Mouse (Mus musculus) midbrain, embryonic 12.5 days (tissue): Measurements from ENCODE around the gene Selenom. TPM values are rescaled to one million over a fixed set of nuclear protein-coding genes. Genes with fewer than 3 reads are reported as not detected.
A peak's percentile ranks its signal among the peaks of the same experiment; 100 is the strongest.

Experiments used
- ATAC-seq: fragments of 200-750 bp; cut with Nextera tagmentation; 2 replicates; pipeline ENCODE4 v1.8.0; 2017; ENCODE audit warnings: low read depth, moderate TSS enrichment, moderate library complexity; ENCODE audit not compliant: low FRiP score
- H3K27ac ChIP-seq: fragments of 300-500 bp; sonication (generic); replicated peaks from 2 replicates; pipeline ENCODE4 v1.5.1; 2016; ENCODE audit warnings: mild to moderate bottlenecking
- H3K27me3 ChIP-seq: fragments of 300-500 bp; sonication (generic); 2 replicates; pipeline ENCODE4 v1.6.1; 2016; ENCODE audit warnings: mild to moderate bottlenecking
- H3K36me3 ChIP-seq: fragments of 300-500 bp; sonication (generic); 2 replicates; pipeline ENCODE4 v1.6.1; 2016
- H3K4me1 ChIP-seq: fragments of 300-500 bp; sonication (generic); 2 replicates; pipeline ENCODE4 v1.6.1; 2016
- H3K4me2 ChIP-seq: fragments of 300-500 bp; sonication (generic); replicated peaks from 2 replicates; pipeline ENCODE4 v1.6.1; 2016; ENCODE audit warnings: mild to moderate bottlenecking, moderate library complexity
- H3K4me3 ChIP-seq: fragments of 300-500 bp; sonication (generic); 2 replicates; pipeline ENCODE4 v1.5.1; 2016; ENCODE audit warnings: mild to moderate bottlenecking
- H3K9ac ChIP-seq: fragments of 300-500 bp; sonication (generic); replicated peaks from 2 replicates; pipeline ENCODE4 v1.6.1; 2016; ENCODE audit warnings: mild to moderate bottlenecking, moderate library complexity
- H3K9me3 ChIP-seq: fragments of 300-500 bp; sonication (generic); 2 replicates; pipeline ENCODE4 v1.6.1; 2016; ENCODE audit warnings: mild to moderate bottlenecking
- WGBS: fragments of 180-500 bp; shearing (Covaris S2); methylation state at CpG from one replicate; pipeline ENCODE4 v1.1.7; 2016; 5-methylcytosine and 5-hydroxymethylcytosine counted together
- polyA plus RNA-seq: library from polyadenylated mRNA; unstranded; fragments of >200 nt; fragmentation: Nextera tagmentation; extraction: Ambion mirVana; gene quantifications from 2 replicates; pipeline ENCODE4 v1.2.1, GENCODE M21; 2016

The Selenom gene
- polyA plus RNA-seq, 1 experiment from 2014 or later: 69.3 TPM

DNA sequence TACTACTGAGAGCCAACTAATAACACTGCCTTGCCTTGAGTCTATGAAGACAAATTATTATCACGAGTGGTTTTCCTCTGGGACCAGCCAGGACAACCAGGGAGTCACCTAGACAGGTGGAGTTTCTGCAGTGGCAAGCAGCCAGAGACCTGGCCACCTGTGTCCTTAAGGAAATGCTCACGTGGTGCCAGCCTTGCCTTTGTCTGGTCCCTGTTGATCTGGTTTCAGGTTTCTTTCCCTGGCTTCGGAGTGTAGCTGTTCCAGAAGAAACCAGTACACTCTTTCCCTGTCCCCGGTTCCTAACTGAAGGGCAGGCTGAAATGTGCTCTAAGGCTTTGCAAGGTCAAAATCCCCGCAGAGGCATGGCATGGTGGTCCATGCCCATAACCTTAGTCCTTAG is 17.7 kb upstream of the Selenom start:
- Histone ChIP-seq H3K9ac (no peak overlapping the region), H3K9me3 (no peaks in the 10 kb centered on the region), H3K4me2 (no peak overlapping the region), H3K27ac (no peak overlapping the region), H3K4me3 (no peak overlapping the region), H3K4me1 (no peaks in the 10 kb centered on the region), H3K36me3 (no peaks in the 10 kb centered on the region), H3K27me3 (no peaks in the 10 kb centered on the region)
- ATAC-seq: no peak
- WGBS: 66% methylated on average over 5 of the region's 5 CpGs

DNA sequence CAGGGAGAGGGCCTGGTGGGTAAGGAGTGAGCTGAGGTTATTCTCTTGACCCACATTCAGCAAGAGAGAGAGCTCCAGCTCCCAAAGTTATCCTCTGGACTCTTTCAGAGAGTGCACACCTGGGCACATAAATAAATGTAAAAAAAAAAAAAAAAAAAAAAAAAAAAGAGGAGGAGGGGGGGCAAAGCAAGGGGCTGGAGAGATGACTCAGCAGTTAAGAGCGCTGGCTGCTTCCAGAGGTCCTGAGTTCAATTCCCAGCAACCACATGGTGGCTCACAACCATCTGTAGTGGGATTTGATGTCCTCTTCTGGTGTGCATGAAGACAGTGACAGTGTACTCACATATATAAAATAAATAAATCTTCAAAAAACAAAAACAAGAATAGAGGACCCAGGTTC is 17.2 kb upstream of the Selenom start:
- Histone ChIP-seq H3K27me3 (peaks cover 4% of the 10 kb centered on the region; the same call in 1 of the 2 replicates), H3K4me1 (no peaks in the 10 kb centered on the region), H3K36me3 (no peaks in the 10 kb centered on the region), H3K4me3 (no peak overlapping the region), H3K4me2 (no peak overlapping the region), H3K27ac (no peak overlapping the region), H3K9me3 (no peaks in the 10 kb centered on the region), H3K9ac (no peak overlapping the region)
- no peak for ATAC-seq
- 90% methylated on average over 1 of the region's 1 CpGs for WGBS

DNA sequence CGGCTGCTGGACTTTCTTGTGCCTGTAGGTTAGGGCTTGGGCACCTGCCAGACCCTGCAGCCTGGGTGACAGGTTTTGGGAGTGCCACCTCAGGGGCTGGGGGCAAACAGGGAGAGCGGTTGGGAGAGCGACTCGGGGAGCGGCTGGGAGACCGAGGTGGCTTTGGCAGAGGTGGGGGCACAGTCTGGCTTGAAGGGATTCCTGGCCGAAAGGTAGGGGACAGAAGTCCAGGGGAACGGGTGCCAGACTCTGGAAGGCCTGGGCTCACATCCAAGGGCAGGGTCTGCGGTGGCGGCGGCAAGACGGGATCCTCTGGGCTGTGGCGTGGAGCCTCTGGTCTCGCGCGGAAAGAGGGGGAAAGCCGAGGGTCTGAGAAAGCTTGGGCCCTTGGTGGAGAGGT is 12.4 kb upstream of the Selenom start:
- Histone ChIP-seq H3K9ac (no peak overlapping the region), H3K4me3 (no peak overlapping the region), H3K4me1 (no peaks in the 10 kb centered on the region), H3K27me3 (peaks cover 4% of the 10 kb centered on the region; the same call in 1 of the 2 replicates), H3K36me3 (no peaks in the 10 kb centered on the region), H3K4me2 (no peak overlapping the region), H3K9me3 (no peaks in the 10 kb centered on the region), H3K27ac (no peak overlapping the region)
- 77% methylated on average over 17 of the region's 17 CpGs for WGBS
- no peak for ATAC-seq

DNA sequence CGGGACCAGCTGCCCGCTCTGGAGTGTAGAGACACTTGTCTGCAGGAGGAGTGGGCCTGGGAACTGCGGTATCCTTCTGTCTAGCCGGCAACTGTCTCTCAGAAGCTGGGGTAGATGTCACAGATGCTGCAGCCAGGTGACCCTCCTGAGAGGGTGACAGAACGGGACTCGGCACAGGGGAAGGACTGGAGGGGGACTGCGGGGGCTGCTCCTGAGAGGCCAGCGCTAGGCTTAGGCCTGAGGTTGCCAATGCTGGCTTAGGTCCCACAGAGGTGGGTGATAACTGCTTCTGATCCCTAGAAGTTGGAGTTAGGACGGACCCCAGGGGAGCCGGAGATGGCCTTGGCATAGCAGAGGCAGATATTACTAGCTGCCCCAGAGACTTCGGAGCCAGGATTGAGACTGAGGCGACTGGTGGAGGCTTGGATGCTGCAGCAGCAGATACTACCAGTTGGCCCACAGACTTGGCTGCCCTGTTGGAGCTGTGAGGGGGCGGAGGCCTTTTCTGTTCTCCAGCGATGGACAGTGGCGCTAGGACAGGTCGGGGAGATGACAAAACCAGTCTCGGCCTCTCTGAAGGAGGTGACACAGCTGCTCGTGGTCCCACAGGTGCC is 11.9 kb upstream of the Selenom start:
- Histone ChIP-seq H3K4me2 (no peak overlapping the region), H3K9ac (no peak overlapping the region), H3K27ac (no peak overlapping the region), H3K4me3 (no peak overlapping the region), H3K36me3 (no peaks in the 10 kb centered on the region), H3K9me3 (no peaks in the 10 kb centered on the region), H3K4me1 (no peaks in the 10 kb centered on the region), H3K27me3 (peaks cover 4% of the 10 kb centered on the region; the same call in 1 of the 2 replicates)
- 83% methylated on average over 18 of the region's 18 CpGs for WGBS
- no peak for ATAC-seq

DNA sequence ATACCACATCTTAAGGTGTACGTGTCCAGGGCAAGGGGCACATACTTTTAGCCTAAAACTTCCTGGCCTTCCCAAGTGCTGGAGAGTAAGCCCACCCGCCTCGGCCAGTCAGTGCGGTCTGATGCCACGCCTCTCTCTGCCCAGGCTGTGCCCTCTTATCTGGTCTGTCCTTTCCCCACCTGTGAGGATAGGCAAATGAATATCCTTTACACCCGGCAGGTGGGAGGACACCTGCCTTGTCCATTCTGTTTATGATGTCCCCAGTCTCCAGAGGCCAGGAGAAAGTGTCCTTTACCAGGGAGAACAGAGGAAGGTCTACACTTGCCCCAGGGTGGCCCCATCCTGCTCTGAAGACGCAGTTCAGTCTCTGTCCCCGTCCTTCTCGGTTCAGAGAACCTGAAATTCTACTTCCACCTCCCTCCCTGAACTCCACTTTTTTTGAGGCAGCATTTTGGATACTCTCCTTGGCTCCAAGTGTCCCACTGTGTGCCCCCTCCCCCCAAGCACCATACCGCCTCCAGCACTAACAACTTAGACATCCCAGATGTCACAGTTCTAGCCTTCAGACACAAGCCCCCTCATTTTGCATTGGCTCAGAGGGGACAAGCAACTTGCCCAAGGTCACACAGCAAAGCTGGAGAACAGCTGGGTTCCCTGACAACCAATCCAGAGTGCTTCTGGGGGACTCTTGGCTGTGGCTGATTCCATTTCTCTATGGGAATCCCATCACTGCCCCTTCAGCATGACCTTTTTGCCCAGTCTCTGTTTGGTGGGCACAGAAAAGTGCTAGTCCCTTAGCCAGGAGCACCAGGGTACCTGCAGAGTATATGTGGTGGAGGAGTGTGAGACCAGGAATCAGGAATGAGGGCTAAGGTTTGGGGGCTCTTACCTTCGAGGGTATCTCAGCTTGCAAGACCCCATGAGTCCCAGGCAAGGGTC is 10.5 kb upstream of the Selenom start:
- 74% methylated on average over 11 of the region's 11 CpGs for WGBS
- H3K9me3 ChIP-seq: no peaks in the 10 kb centered on the region
- H3K4me3 ChIP-seq: no peak overlapping the region
- ATAC-seq: no peak
- no peaks in the 10 kb centered on the region for H3K4me1 ChIP-seq
- no peak overlapping the region for H3K4me2 ChIP-seq
- H3K9ac ChIP-seq: no peak overlapping the region
- no peaks in the 10 kb centered on the region for H3K36me3 ChIP-seq
- peaks cover 8% of the 10 kb centered on the region; the same call in 1 of the 2 replicates for H3K27me3 ChIP-seq
- no peak overlapping the region for H3K27ac ChIP-seq

DNA sequence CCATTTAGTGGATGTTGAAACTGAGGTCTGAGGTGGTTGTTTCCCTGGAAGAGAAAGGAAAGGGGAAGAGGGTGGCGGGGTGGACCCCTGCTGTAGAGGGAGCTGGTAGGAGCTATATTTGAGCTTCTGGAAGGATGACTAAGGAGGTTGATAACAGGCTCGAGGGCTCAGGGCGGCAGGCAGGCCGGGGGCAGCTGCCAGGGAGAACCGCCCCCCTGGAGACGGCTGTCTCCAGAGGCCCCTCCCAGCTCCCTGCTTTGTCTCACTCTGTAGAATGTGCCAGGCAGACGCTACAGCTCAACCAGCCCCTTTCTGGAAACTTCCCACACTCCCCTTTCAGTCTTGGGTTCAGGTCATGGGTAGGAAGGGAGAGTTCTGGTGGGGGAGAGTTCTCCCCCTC is 6.3 kb upstream of the Selenom start:
- WGBS: 58% methylated on average over 7 of the region's 7 CpGs
- 0 out of 2 replicates have a peak, but pooled peaks cover 4% of the 10 kb centered on the region for H3K27me3 ChIP-seq
- H3K36me3 ChIP-seq: no peaks in the 10 kb centered on the region
- no peak overlapping the region for H3K27ac ChIP-seq
- H3K9ac ChIP-seq: no peak overlapping the region
- H3K4me1 ChIP-seq: no peaks in the 10 kb centered on the region
- H3K9me3 ChIP-seq: no peaks in the 10 kb centered on the region
- no peak overlapping the region for H3K4me2 ChIP-seq
- no peak for ATAC-seq
- no peak overlapping the region for H3K4me3 ChIP-seq

DNA sequence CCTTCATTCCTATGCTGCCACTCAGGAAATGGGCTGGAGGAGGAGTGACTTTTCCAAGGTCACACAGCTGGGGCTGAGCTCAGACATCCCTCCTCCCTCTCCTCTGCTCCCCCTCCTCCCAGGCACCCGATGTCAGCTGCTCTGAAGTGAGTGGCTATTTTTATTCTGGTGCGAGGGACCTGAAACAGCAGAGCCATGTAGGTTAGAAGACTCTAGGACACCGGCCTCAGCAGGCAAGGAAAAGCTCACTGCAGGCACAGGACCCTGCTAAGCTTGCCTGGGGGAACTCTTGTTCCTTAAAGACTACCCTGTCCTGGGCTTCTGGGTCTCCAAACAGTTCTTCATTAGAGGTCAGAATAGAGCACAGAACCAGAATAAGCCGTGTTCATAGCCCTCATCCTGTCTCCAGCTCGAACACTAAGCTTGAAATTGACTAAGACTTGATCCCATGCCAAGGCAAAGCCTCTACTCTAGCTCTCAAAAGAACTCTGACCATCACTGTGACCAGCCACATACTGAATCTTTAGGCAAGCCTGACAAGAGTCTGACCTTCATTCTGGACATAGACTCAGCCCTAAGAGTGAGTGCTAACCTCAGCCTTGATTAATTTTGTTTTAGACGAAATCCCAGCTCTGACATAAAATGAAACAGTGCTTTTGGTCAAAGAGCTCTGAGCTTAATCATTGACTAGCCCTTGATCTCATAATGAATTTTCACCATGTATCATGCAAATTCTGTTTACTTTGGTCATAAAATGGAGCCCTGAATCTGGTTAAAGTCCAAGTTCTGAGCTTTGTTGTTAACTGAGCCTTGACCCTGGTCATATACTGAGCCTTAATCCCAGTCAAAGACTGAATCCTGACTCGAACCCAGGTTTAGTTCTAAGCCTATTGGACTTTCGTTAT is 5.1 kb upstream of the Selenom start:
- H3K4me3 ChIP-seq: no peak overlapping the region
- peaks cover 5% of the 10 kb centered on the region; the same call in 1 of the 2 replicates for H3K4me1 ChIP-seq
- H3K9ac ChIP-seq: no peak overlapping the region
- no peaks in the 10 kb centered on the region for H3K36me3 ChIP-seq
- ATAC-seq: no peak
- no peak overlapping the region for H3K27ac ChIP-seq
- 0 out of 2 replicates have a peak, but pooled peaks cover 4% of the 10 kb centered on the region for H3K27me3 ChIP-seq
- H3K9me3 ChIP-seq: no peaks in the 10 kb centered on the region
- no peak overlapping the region for H3K4me2 ChIP-seq
- 81% methylated on average over 8 of the region's 8 CpGs for WGBS

DNA sequence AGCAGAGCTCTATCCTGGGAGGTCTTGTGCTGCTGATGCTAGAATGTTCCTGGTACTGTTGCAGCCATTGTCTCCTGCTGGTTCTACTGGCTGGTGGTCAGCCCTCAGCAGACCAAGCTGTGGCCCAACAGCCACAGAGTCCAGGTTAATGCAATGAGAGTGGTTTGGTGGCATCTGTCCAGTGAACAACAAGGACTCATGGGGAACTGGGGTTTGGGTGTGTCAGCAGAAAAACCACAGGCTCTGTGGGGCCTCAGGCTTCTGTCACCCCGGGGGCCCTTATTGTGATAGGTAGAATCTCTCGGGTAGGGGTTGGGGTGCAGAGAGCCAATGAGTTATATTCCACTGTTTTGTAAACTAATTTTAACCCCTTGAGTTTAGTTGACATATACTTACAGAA is 4.2 kb upstream of the Selenom start:
- no peak for ATAC-seq
- Histone ChIP-seq H3K27me3 (peaks cover 7% of the 10 kb centered on the region; the same call in 1 of the 2 replicates), H3K4me3 (no peak overlapping the region), H3K9me3 (no peaks in the 10 kb centered on the region), H3K9ac (no peak overlapping the region), H3K4me2 (no peak overlapping the region), H3K36me3 (no peaks in the 10 kb centered on the region), H3K4me1 (peaks cover 12% of the 10 kb centered on the region; the same call in 1 of the 2 replicates), H3K27ac (no peak overlapping the region)
- whole genome bisulfite sequencing: 83% methylated on average over 2 of the region's 2 CpGs

DNA sequence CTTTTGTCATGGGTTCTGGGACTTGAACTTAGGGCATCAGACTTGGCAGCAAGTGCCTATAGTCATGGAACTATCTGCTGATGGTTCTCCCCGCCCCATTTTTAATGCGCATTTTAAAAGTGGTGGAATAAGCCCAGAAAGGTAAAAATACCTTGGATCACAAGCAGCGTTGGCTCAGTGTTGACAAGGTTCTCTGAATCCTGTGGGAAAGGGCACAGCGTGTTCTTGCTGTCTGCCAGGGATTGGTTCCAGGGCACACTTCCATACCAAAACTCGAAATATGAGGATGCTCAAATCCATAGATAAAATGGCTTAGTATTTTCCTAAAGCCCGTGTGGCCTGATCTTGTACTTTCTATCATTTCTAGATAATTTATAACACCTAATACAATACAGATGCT is 1.2 kb upstream of the Selenom start:
- H3K36me3 ChIP-seq: no peaks in the 10 kb centered on the region
- WGBS: 92% methylated on average over 6 of the region's 6 CpGs
- H3K27me3 ChIP-seq: peaks cover 34% of the 10 kb centered on the region
- no peak overlapping the region for H3K4me2 ChIP-seq
- no peak overlapping the region for H3K4me3 ChIP-seq
- ATAC-seq: no peak
- no peak overlapping the region for H3K27ac ChIP-seq
- no peak overlapping the region for H3K9ac ChIP-seq
- no peaks in the 10 kb centered on the region for H3K9me3 ChIP-seq
- H3K4me1 ChIP-seq: peaks cover 24% of the 10 kb centered on the region

DNA sequence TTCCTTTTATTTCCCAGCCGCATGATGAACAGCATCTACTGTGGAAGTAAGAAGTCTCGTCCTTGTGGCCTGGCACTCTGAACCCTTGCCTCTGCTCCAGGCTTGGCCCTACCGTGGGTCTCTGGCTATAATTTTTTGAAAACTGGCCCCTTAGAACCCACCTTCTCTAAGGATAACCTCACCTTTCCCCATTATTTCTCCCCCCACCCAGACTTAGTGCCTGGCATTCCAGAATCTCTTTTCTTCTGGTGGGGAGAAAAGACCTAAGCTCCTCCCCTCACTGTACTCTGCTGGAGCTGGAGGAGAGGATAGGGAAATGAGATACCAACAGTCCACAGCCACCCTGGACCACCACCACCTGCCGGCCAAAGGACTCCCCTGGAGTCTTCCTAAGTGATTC is 732 bp downstream of the Selenom start:
- peak overlapping the region; percentile 50 for H3K4me3 ChIP-seq
- 0 out of 2 replicates have a peak, but pooled peaks have one; percentile 1 for ATAC-seq
- H3K36me3 ChIP-seq: no peaks in the 10 kb centered on the region
- 8% methylated on average over 4 of the region's 4 CpGs for whole genome bisulfite sequencing
- H3K9me3 ChIP-seq: no peaks in the 10 kb centered on the region
- peak overlapping the region; percentile 50; the same call in 1 of the 2 replicates for H3K9ac ChIP-seq
- no peak overlapping the region for H3K27ac ChIP-seq
- H3K4me1 ChIP-seq: peaks cover 24% of the 10 kb centered on the region
- H3K4me2 ChIP-seq: peak overlapping the region; percentile 67
- peaks cover 39% of the 10 kb centered on the region for H3K27me3 ChIP-seq

DNA sequence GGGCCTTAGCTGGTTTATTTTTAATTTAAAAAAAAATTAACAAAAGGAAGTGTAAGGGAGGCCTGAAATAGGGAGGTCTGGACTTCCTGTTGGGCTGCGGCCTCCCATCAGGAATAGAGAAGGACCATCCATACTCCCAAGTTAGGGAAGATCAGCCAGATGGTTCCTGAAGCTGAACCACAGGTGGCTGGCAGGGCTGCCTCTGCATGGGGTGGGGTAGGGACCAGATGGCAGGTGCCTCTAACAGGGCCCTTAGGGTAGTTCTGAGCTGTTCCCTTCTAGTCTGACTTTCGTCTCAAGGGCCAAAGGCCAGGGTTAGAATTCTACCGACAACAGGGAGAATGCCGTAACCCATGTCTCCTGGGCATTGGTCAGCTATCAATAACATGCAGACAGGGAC is 1.2 kb downstream of the Selenom start:
- Histone ChIP-seq H3K4me3 (no peak overlapping the region), H3K9me3 (no peaks in the 10 kb centered on the region), H3K4me2 (no peak overlapping the region), H3K9ac (no peak overlapping the region), H3K4me1 (peaks cover 24% of the 10 kb centered on the region), H3K27me3 (peaks cover 39% of the 10 kb centered on the region), H3K36me3 (no peaks in the 10 kb centered on the region), H3K27ac (no peak overlapping the region)
- WGBS: 75% methylated on average over 4 of the region's 4 CpGs
- no peak for ATAC-seq
